Mouse (Mus musculus) liver, adult 2 months (tissue): ENCODE measurements around the gene Mansc1. TPM values are rescaled to one million over a fixed set of nuclear protein-coding genes. Genes with fewer than 3 reads are reported as not detected.

Experiments
- DNase-seq: peaks from one replicate; pipeline ENCODE4 v3.0.0-alpha.2; 2011; ENCODE audit warnings: low read depth, low spot score; ENCODE audit errors: extremely low read depth
- H3K27ac ChIP-seq: fragments of 200-500 bp; replicated peaks from 2 replicates; pipeline ENCODE4 v1.5.1; 2012; ENCODE audit warnings: low read depth, mild to moderate bottlenecking, control low read depth, inconsistent platforms, low read length; ENCODE audit not compliant: insufficient read depth
- H3K27me3 ChIP-seq: fragments of 200-500 bp; 2 replicates; pipeline ENCODE4 v1.6.1; 2012; ENCODE audit warnings: mild to moderate bottlenecking, moderate library complexity, low read length, inconsistent platforms; ENCODE audit not compliant: control insufficient read depth, insufficient read depth
- H3K36me3 ChIP-seq: fragments of 200-500 bp; 2 replicates; pipeline ENCODE4 v1.6.1; 2012; ENCODE audit warnings: low read length, inconsistent platforms; ENCODE audit not compliant: control insufficient read depth, insufficient read depth
- H3K4me1 ChIP-seq: fragments of 200-500 bp; 2 replicates; pipeline ENCODE4 v1.6.1; 2011; ENCODE audit warnings: low read length; ENCODE audit not compliant: control insufficient read depth, insufficient read depth
- H3K4me3 ChIP-seq: fragments of 200-500 bp; 2 replicates; pipeline ENCODE4 v1.5.1; 2011; ENCODE audit warnings: low read depth, mild to moderate bottlenecking, control low read depth, low read length, moderate library complexity; ENCODE audit not compliant: insufficient read depth
- H3K79me2 ChIP-seq: fragments of 200-500 bp; 2 replicates; pipeline ENCODE4 v1.6.1; 2012; ENCODE audit warnings: inconsistent platforms, mild to moderate bottlenecking, low read length, moderate library complexity; ENCODE audit not compliant: control insufficient read depth, insufficient read depth
- H3K9ac ChIP-seq: fragments of 200-500 bp; 2 replicates; pipeline ENCODE4 v1.6.1; 2012; ENCODE audit warnings: low read depth, mild to moderate bottlenecking, control low read depth, inconsistent platforms, low read length
- CTCF ChIP-seq: fragments of 200-500 bp; IDR thresholded peaks from 2 replicates; pipeline ENCODE4 v1.5.1; 2011; ENCODE audit warnings: low read depth, low read length, control low read depth
- POLR2A ChIP-seq: fragments of 200-500 bp; IDR thresholded peaks from 2 replicates; pipeline ENCODE4 v1.6.1; 2011; ENCODE audit warnings: low read length, control low read depth; ENCODE audit not compliant: insufficient read depth; ENCODE audit errors: extremely low read depth
- WGBS: fragments of 180-500 bp; shearing (Covaris S2); methylation state at CpG from one replicate; pipeline ENCODE4 v1.1.7; 2018; 5-methylcytosine and 5-hydroxymethylcytosine counted together
- polyA plus RNA-seq: library from polyadenylated mRNA; depleted of rRNA; stranded (reverse); fragments of >200 nt; gene quantifications from 2 replicates; pipeline ENCODE4 v1.2.3, GENCODE M21; 2012
- total RNA-seq: library from RNA; depleted of rRNA; stranded (reverse); fragments of >200 nt; gene quantifications from 2 replicates; pipeline ENCODE4 v1.2.3, GENCODE M21; 2014

The Mansc1 gene
- total and polyA plus RNA-seq, 2 experiments, result 0.70 to 1.0 TPM

- WGBS, result 91% methylated on average over 6 of the region's 6 CpGs
- H3K4me1 ChIP-seq, result no peaks in the 10 kb centered on the region
- TF ChIP-seq POLR2A (no peak), CTCF (no peak)
- no peaks in the 10 kb centered on the region for H3K36me3 ChIP-seq
- H3K27me3 ChIP-seq, result no peaks in the 10 kb centered on the region
- no peak for DNase-seq
- no peak overlapping the region for H3K27ac ChIP-seq
- H3K9ac ChIP-seq, result no peak overlapping the region
- H3K79me2 ChIP-seq, result peaks cover 6% of the 10 kb centered on the region; the same call in 1 of the 2 replicates
- no peak overlapping the region for H3K4me3 ChIP-seq
Observed at GRCm38 (mm10) chr6:134669179-134669865, 37.0 kb upstream of the Mansc1 start.

- no peak for DNase-seq
- H3K27ac ChIP-seq, result no peak overlapping the region
- WGBS, result 94% methylated on average over 2 of the region's 2 CpGs
- H3K9ac ChIP-seq, result no peak overlapping the region
- H3K27me3 ChIP-seq, result no peaks in the 10 kb centered on the region
- TF ChIP-seq CTCF (no peak), POLR2A (no peak)
- peaks cover 3% of the 10 kb centered on the region; the same call in 1 of the 2 replicates for H3K4me1 ChIP-seq
- H3K36me3 ChIP-seq, result no peaks in the 10 kb centered on the region
- no peak overlapping the region for H3K4me3 ChIP-seq
- peaks cover 6% of the 10 kb centered on the region; the same call in 1 of the 2 replicates for H3K79me2 ChIP-seq
Observed at GRCm38 (mm10) chr6:134668519-134668918, 36.2 kb upstream of the Mansc1 start.

DNA sequence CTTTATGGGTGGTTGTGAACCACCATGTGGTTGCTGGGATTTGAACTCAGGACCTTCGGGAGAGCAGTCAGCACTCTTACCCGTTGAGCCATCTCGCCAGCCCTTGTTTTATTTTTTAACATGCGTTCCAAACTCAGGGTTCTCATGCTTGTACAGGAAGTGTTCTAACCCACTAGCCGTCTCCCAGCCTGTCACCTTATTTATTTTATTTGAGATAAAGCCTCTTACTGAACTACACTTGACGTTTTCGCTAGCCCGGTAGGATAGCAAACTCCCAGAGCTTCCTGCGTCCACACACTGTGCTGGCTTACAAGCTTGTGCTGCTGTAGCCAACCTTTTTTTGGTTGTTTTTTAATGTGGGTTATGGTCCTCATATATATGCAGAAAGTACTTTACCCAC lies 33.5 kb upstream of the Mansc1 start:
- 87% methylated on average over 9 of the region's 9 CpGs for WGBS

DNA sequence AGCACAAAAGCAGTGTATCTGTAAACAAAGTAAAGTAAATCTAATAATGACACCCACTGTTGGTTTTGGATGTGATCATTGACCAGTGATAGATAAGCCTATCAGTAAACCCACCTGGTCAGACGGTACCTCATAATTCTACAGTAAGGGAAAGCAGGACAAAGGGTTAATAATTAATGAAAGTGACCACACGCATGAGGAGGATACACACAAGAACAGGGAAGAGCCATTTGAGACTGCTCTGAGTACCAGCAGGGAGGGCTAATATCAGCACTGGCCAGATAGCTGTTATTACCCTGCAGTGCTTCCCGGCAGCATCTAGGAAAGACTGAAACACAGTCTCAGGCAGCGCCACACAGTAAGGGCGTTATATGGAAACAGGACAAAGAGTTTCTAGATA lies 32.3 kb upstream of the Mansc1 start:
- Histone ChIP-seq H3K27me3 (no peaks in the 10 kb centered on the region), H3K79me2 (peaks cover 3% of the 10 kb centered on the region; the same call in 1 of the 2 replicates), H3K4me1 (peaks cover 11% of the 10 kb centered on the region), H3K9ac (peak overlapping the region; percentile 80), H3K27ac (peak overlapping the region; percentile 99), H3K36me3 (no peaks in the 10 kb centered on the region), H3K4me3 (peak overlapping the region; percentile 23; the same call in 1 of the 2 replicates)
- TF ChIP-seq POLR2A (no peak), CTCF (no peak)
- WGBS, result 25% methylated on average over 5 of the region's 5 CpGs
- peak; percentile 100 for DNase-seq

More for the DNA sequence above, 33.5 kb upstream of the Mansc1 start:
- Histone ChIP-seq H3K9ac (no peak overlapping the region), H3K4me1 (peaks cover 7% of the 10 kb centered on the region), H3K27me3 (no peaks in the 10 kb centered on the region), H3K36me3 (no peaks in the 10 kb centered on the region), H3K4me3 (no peak overlapping the region), H3K79me2 (peaks cover 6% of the 10 kb centered on the region; the same call in 1 of the 2 replicates), H3K27ac (no peak overlapping the region)
- no peak for DNase-seq
- TF ChIP-seq CTCF (no peak), POLR2A (no peak)

- Histone ChIP-seq H3K4me1 (peaks cover 11% of the 10 kb centered on the region), H3K9ac (no peak overlapping the region), H3K27me3 (no peaks in the 10 kb centered on the region), H3K79me2 (no peaks in the 10 kb centered on the region; the same call in 1 of the 2 replicates), H3K27ac (peak overlapping the region; percentile 56; the same call in 1 of the 2 replicates), H3K4me3 (no peak overlapping the region), H3K36me3 (no peaks in the 10 kb centered on the region)
- TF ChIP-seq POLR2A (no peak), CTCF (no peak)
- WGBS, result 35% methylated on average over 8 of the region's 8 CpGs
- DNase-seq, result peak; percentile 77
Observed at GRCm38 (mm10) chr6:134660714-134661406, 28.6 kb upstream of the Mansc1 start.
